Mouse (Mus musculus) brain, adult 2 months (tissue): ENCODE data around the gene Lsm8.
A peak's percentile ranks its signal among the peaks of the same experiment; 100 is the strongest.
"Not testable (repeated sequence)": the region's sequence is repeated elsewhere in the genome, so short reads cannot be mapped to it uniquely, and the experiment has no call there.

Source experiments
- DNase-seq: peaks from one replicate; pipeline ENCODE4 v3.0.0; 2011; ENCODE audit warnings: low read depth, low spot score

The Lsm8 gene

GRCm38 (mm10) chr6:18848051-18848701 lies at the start of gene Lsm8:
Gene Lsm8, plus strand, starts transcription at chr6:18848579.
- peak; percentile 98 for DNase-seq

- DNase-seq = no peak
Measured at GRCm38 (mm10) chr6:18800869-18801511, 47.4 kb upstream of the Lsm8 start.

- no peak for DNase-seq
Measured at GRCm38 (mm10) chr6:18812623-18813022, 35.8 kb upstream of the Lsm8 start.

DNA sequence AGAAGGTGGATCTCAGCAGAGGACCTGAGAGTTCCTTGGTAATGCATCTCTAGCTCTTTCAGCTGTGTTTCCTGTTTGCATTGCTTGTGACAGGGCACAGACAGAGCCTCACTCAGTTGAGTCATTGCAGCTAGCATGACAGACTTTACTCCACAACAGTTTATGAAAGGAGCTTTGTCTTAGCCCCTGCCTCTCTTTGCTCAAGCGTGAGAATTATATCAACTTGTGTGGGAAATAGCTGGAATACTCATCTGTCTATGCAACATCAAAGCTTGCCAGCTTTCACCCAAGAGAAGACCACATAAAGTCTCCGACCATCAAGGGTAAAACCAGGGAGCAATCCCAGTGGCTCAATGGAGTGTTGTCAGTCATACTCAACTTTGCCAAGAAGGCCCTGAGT lies 32.8 kb upstream of the Lsm8 start:
- DNase-seq = no peak

- DNase-seq = peak; percentile 86
Measured at GRCm38 (mm10) chr6:18819343-18819742, 29.0 kb upstream of the Lsm8 start.

DNA sequence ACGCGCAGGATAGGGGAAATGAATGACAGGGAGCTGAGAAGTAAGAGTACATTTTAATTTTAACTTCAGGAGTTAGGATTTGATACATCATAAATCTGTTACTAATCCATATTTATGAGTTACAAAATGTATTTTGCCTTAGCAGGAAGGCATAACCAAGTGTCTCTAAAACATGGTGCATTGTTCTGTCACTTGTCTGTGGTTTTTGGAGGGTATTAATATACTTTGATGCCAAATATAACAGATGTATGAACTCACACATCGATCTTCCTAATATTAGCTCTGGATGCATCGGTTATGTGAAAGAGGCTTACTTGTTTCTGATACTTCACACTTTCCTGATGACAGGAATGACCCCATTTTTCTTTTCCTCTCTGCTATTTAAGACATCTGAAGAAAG lies 28.1 kb upstream of the Lsm8 start:
- DNase-seq = peak; percentile 20

DNA sequence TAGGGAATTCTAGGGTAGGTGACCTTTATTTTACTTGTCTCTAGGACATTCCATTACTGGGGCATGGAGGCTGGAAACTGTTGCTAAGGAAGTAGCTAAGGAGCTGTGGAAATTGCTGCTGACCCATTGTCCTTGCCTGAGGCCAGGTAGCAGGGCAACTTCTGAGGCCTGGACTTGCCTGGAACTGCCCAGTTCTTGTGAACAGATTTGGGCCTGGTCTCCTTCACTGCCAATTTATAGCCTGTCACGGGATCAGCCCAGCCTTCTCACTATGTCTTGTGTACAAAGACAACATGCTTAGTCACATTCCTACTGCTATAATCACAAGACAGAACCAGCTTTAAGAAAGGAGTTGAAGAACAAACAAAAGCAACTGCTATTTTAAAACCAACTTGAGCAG lies 25.6 kb upstream of the Lsm8 start:
- no peak for DNase-seq

DNA sequence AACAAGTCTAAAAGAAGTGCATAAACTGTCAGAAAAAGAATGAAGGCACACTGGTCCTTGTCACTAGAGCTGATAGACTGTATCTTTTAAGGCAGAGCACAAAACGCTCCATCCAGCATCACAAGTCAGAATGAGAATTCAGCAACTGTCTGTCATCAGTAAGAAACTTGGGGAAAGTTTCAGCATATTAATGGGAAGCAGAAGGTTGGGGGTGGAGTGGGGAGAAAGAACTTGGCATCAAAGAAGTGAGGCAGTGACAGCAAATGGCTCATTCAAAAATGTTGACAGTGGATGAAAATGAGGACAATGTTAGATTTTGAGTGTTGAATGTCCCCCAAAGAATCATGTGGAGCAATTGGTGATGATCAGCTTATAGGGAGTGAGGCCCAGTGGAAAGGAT lies 15.4 kb upstream of the Lsm8 start:
- peak; percentile 66 for DNase-seq

DNA sequence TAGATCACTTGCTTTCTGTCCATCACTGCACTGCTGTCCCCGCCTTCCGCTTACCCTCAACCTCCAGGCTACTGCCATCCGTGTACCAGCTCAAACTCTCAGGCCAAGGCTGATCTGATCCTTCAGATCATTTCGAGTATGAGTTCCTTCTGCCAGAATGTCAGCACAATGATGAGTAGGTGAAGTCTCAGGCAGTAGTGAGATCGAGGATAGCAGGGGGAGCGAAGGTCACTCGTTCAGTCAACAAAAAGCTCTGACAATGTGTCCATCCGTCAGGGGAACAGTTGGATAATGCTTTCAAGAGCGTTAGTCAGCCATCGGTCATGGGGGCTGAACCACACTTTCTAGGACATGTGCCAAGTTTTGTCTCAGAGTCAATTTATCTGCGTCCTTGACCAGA lies 3.9 kb upstream of the Lsm8 start:
- DNase-seq = not testable (repeated sequence)

GRCm38 (mm10) chr6:18845571-18845970 lies 2.8 kb upstream of the Lsm8 start:
- DNase-seq = not testable (repeated sequence)

DNA sequence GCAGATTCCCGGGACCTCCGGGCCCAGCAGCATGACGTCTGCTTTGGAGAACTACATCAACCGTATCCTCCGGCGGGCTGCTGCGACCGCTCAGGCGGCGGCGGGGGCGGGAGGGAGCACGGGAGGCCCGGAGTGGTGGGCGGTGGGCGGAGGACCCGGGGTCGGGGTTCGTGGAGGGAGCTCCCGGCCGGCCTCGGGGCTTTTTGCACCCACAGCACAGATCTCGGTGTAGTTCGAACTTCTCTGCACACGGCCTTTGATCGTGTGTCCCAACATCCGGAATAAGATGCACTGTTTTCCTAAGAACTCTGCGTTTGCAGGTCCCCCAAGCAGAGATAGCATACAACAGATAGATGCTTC lies 303 bp downstream of the Lsm8 start:
- DNase-seq = no peak

GRCm38 (mm10) chr6:18855323-18855722 lies 6.9 kb downstream of the Lsm8 start:
- peak; percentile 86 for DNase-seq

GRCm38 (mm10) chr6:18856487-18857078 lies 8.2 kb downstream of the Lsm8 start:
- DNase-seq = peak; percentile 63

- peak; percentile 42 for DNase-seq
Measured at GRCm38 (mm10) chr6:18866018-18866417, 17.6 kb downstream of the Lsm8 start, which contains the start of gene Ankrd7. Gene Ankrd7, plus strand, starts transcription at chr6:18866318.

DNA sequence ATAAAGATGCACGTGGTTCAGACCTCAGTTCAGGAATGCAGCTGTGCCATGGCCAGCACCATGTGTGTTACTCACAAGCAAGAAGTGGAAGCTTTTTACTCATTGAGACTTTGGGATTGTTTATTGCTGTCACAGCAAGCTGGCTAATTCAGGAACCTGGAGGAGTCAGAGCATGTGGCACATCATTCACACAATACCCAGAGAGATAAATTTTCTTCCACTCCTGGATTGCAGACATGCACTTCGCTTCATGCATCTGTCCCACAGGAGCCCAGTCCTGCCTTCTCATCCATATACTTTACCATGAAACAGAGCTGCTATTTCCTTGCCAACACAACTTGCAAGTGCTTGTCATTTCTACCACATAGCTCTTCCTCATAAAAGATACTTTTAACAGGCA lies 40.7 kb downstream of the Lsm8 start:
- DNase-seq = peak; percentile 55

DNA sequence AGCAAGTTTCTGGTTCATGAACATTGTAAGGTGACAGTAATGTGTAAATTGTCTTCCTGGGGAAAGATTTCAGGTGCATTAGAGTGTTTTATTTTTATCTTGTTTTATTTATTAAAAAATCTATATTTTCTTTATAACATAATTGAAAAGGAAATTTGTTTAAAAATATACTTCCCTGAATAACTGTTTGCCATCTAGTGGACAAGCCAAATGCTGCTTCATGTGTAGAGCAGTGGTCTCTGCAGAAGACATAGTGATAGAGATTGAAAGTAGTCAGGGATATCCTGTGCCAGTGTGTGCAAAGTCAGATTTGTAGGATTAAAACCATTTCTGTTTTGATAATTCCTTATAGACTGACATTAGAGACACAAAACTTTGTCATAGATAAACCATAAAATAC lies 45.8 kb downstream of the Lsm8 start:
- no peak for DNase-seq
